Mouse (Mus musculus): ENCODE data around the gene Maco1.

Gene Maco1

DNA sequence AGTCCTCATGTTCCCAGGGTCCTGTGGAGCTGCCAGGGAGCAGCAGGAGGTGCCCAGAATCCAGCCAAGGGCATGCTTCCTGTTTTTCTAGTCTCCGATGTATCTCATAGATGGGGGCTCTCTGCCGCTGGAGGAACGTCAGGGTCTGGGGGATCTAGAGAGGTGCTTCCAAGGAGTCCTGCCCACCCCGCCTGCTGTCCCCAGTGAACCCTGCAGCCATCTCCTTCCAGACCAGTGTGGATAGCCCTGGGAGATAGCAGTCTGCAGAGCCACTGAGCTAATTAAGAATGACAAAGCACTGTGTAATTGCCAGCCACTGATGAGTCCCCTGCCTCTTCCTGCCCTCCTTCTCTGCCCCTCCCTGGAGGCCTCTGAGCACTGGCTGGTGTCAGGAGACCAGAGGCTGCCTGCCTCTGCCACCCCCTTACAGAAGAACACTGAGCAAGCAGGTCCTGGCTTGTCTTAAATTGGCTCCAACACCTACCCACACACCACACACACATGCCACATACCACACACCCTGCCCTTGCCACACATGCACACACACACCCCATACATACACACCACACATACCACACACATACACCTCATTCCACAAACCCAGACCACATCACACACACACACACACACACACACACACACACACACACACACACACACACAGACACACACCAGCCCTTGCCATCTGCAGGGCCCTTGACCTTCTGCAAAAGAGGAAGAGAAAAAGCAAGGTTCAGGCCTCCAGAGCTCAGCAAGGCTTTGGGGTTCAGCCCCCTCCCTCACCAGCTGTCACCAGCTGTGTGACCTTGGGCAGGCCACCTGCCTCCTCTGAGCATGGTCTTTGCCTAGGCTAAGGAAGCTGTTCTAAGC is 80.1 kb downstream of the Maco1 start:
- DNase-seq (ENCODE audit: low read depth, low spot score), result no peak

DNA sequence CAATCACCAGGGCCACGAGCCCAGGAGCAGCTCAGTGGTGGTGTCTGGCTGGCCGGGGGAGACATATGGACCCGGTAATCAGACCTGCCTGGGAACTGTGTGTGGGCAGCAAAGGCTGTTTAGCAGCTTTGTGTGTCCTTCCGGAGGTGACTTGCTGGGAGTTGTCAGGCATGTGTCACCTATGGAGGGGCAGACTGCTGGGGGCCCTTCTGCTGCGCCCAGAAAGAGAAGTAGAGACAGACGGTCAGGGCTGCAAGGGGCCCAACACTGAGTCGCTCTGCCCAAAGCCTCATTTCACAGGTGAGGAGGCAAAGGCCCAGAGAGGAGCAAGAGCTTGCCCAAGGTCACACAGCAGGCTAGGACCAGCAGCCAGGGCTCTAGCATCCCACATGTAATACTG is 83.3 kb downstream of the Maco1 start:
- DNase-seq (ENCODE audit: low read depth, low spot score), result no peak

DNA sequence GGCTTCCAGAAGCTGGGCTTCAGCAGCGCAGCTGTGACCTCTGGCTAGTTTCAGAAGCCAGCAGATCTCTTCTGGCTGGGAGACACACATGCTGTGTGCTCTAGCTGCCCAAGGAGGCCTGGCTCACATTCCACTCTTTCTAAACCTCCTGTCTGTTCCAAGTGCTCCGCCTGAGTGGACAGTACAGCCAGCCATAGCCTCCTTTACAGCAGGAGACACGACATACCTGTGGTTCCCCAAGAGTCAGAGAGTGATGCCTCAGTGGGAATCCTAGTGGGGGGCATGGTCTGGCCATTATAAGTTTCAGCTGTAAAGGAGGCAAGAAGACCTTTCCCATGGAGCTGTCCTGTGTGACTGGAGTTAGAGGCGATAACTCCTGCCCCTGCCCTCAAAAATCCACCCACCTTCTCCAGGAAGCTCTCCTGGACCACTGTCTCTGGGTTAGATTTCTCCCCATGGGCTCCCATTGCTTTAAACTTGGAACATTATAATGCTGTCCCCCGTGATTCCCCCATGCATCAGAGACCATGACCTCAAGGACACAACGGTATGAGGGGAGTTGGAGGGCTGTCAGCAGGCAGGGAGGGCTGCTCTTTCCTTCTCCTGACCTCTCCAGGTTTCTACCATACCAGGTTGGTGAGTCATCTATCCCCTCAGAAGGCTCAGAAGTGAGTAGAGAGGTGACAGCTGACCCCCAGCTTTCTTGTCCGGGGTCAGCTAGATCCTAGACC is 83.9 kb downstream of the Maco1 start:
- DNase-seq (ENCODE audit: low read depth, low spot score), result no peak

- DNase-seq (ENCODE audit: low read depth, low spot score), result no peak
Observed at GRCm38 (mm10) chr4:134768226-134768888, 84.8 kb downstream of the Maco1 start.

- DNase-seq (ENCODE audit: low read depth, low spot score), result peak; percentile 38
Observed at GRCm38 (mm10) chr4:134767426-134768225, 85.5 kb downstream of the Maco1 start, which contains the start of gene Ldlrap1. Gene Ldlrap1 (minus strand): TSS chr4:134768024.

- DNase-seq (ENCODE audit: low read depth, low spot score), result no peak
Observed at GRCm38 (mm10) chr4:134766904-134767425, 86.2 kb downstream of the Maco1 start.

DNA sequence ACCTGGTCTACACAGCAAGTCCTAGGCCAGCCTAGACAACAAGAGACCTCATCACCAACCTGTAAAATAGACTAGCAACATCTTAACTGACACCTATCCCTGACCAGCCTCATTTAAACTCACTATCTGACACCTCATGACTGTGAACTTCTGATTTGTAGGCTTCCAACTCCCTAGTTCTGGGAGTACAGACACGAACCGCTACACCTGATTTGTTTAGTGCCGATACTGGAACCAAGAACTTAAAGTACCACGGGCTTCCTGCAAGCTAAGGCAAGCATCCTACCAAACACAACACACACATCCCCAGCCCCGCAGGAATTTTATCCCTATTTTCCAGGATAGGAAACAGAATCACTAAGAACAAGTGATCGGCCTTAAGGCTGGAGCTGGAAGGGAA is 86.9 kb downstream of the Maco1 start:
- no peak for DNase-seq (ENCODE audit: low read depth, low spot score)

DNA sequence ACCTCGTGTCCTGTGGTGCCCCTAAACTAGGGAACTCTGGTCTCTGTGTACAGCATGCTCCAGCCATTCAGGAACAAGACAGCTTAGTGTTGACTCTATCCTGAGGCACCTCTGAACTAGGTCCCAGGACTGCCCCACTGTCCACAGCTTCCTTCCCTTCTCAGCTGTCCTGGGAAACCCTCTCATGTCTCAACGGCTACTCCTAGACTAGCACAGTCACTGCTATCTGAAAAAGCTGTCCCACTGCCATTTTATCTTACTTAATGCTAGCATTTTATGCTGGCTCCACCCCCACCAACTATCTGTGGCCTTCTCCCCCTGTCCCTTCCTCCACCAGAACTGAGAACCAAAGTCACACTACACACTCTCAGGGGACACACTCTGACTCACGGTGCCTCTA is 88.8 kb downstream of the Maco1 start:
- DNase-seq (ENCODE audit: low read depth, low spot score), result no peak

DNA sequence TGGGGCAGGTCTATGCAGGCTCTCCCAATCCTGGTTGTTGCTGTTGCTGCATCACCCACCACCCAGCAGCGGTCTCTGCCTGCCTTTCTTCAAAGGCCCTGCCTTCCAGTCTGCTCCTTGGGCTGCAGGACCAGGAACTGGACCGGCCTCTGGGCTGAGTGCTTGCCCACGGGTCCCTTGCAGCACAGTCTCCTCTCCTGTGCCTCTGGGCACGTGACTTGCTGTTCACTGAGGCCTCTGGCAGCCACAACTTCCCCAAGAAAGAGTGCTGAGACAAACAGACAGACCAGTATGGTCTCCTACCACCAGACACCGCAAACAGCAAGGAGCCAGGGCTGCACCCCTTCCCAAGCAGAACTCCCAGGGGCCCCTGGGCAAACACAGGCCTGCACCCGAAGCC is 90.8 kb downstream of the Maco1 start:
- no peak for DNase-seq (ENCODE audit: low read depth, low spot score)

DNA sequence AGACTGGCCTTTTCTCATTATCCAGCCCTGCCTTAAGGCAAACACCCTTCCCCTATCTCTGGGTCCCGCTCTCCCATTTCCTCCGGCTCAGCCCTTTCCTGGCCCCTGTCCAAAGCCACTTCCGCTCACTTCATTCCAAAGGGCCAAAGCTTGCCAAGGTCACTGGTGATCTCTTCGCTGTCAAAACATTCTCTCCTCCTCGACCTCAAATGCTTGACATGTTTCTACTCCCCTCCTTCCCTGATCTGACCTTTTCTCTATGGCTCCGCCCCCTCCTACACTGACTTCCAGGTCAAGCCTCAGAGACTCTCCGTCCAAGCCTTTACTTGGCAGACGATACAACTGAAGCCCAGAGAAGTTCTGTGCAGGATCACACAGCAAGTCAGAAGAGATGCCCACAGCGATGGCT is 92.3 kb downstream of the Maco1 start:
- no peak for DNase-seq (ENCODE audit: low read depth, low spot score)

- DNase-seq (ENCODE audit: low read depth, low spot score), result no peak
Observed at GRCm38 (mm10) chr4:134760281-134760680, 92.9 kb downstream of the Maco1 start.

DNA sequence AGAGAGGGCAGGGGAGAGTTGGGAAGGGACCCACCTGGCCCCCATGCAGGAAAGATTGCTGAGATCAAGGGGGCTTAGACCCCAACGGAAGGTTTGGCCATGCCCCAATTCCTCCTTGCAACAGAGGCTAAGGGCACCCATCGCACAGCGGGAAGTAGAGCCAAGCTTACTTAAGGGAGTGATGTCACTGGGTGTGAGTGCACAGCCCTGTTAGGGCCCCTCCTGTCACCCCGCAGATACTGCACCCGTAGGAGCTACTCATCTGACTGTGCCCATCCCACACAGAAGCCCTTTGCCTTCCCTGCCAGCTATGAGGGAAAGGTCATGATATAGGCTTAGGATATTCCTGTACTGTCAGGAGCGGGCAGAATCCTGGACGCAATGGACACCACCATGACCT is 93.6 kb downstream of the Maco1 start:
- no peak for DNase-seq (ENCODE audit: low read depth, low spot score)

DNA sequence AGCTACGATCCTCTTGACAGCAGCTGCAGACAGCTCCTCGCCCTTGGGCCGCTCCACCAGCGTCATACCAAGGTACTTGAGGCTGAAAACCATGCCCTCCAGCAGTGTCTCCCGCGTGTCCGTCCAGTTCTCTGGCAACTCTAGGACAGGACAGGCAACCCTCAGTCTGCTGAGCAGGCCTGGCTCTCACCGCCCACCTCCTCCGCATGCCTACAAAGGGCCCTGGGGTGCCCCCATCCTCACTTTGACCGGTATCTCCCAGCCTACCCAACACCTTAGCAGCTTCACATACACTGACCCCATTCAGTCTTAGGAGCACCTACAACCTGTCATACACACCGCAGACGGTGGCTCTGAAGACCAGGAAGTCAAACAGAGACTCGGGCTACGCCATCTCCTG is 94.2 kb downstream of the Maco1 start:
- DNase-seq (ENCODE audit: low read depth, low spot score), result no peak

- no peak for DNase-seq (ENCODE audit: low read depth, low spot score)
Observed at GRCm38 (mm10) chr4:134758367-134758766, 94.8 kb downstream of the Maco1 start.

- DNase-seq (ENCODE audit: low read depth, low spot score), result no peak
Observed at GRCm38 (mm10) chr4:134756953-134757352, 96.2 kb downstream of the Maco1 start.

DNA sequence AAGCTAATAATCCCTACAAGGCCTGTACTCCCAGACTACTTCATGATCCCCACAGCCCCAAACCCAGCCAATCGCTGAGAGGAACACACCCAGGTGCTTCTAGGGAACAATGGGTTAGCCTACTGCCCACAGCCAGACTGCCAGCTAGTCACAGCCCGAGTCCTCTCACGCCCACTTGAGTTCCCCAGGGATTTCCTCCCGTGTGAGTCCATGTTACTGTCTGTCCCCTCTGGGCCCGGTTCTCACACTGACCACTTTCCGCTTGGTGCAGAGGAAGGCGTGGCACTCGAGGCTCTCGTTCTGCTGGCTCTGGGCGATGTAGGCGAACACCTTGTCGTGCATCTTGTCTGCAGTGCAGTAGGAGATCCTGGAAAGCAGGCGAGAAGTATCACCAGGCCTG is 98.2 kb downstream of the Maco1 start:
- DNase-seq (ENCODE audit: low read depth, low spot score), result no peak

DNA sequence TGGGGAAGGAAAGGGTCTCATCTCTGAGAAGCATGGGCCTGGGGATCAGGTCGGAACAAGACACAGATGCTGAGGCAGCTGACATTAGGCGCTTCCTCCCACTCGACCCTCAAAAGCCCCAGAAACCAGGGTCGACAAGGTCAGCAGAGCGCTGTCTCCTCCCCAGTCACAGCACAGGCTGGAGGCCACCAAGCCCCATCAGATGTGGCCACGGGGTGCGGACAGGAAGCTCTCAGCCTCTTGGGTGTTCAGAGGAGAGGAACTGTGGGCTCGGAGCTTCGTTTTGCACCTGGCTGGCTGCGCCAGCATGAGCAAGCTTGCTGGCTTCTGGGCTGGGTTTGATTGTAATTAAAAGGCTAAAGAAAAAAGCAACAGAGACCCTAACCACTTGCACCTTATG is 98.8 kb downstream of the Maco1 start:
- DNase-seq (ENCODE audit: low read depth, low spot score), result no peak

GRCm38 (mm10) chr4:134753516-134754261 is 99.5 kb downstream of the Maco1 start:
- DNase-seq (ENCODE audit: low read depth, low spot score), result no peak

GRCm38 (mm10) chr4:134752911-134753426 is 100.2 kb downstream of the Maco1 start:
- DNase-seq (ENCODE audit: low read depth, low spot score), result no peak
